Mouse (Mus musculus): ENCODE results near the gene C2cd6.
A peak's percentile ranks its signal among the peaks of the same experiment; 100 is the strongest.

C2cd6 gene

GRCm38 (mm10) chr1:59094705-59095104, at the start of gene C2cd6:
Gene C2cd6 (minus strand): TSS chr1:59094900.
- no peak for DNase-seq (ENCODE audit: low read depth, low spot score)

DNA sequence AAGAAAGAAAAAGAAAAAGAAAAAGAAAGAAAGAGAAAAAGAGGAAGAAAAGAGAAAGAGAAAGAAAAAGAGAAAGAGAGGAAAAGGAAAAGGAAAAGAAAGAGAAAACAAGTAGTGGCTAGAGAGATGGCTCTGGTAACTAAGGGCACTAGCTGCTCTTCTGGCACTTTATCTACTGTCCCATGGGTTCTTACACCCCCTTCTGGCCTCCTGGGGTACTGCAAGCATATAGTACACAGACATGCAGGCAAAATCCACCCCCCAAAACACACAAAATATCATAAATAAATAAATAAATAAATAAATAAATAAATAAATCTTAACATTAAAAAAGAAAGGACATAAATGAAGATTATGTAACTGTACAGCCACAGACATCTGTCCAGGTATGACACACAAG, 48.1 kb upstream of the C2cd6 start:
- DNase-seq (ENCODE audit: low read depth, low spot score) = peak; percentile 51

DNA sequence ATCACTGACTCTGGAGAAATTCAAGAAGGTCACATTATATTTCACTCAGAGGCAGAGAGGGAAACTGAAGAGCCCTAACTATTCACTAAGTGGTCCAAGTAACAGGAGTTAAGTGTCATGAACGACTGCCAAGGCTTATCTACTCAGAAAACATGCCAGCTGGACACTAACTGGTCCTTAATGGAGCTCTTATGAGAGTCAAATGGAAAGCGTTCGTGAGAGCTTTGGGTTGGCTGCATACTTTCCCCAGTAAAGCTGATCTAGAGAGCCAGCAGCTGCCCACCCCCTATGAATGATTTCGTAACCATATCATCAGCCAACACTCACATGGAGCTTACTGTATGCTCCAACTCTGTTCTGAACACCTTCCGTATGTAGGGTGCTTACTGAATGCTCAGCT, 39.7 kb upstream of the C2cd6 start:
- no peak for DNase-seq (ENCODE audit: low read depth, low spot score)

GRCm38 (mm10) chr1:59128879-59129278, 34.2 kb upstream of the C2cd6 start:
- DNase-seq (ENCODE audit: low read depth, low spot score) = no peak

DNA sequence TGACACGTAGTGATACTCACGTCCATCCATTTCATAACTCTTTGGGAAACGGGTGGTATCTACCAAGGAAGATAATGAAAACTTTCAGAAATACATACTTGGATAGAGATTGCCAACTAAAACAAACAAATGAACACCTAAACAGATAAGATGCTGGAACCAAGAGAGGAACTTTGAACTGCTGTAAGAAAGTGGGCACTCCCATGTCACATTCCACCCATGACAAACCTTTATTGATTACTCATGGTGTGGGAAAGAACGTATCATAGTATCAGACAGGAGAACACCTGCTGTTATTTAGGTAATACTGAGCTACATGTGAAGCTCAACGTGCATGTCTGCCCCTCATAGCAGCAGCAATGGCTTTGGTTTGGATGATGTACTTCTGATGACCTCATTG, 30.9 kb upstream of the C2cd6 start:
- no peak for DNase-seq (ENCODE audit: low read depth, low spot score)

GRCm38 (mm10) chr1:59119720-59120457, 25.2 kb upstream of the C2cd6 start, which contains the start of gene Tmem237:
Gene Tmem237 (minus strand): TSS chr1:59120408.
- peak; percentile 73 for DNase-seq (ENCODE audit: low read depth, low spot score)

DNA sequence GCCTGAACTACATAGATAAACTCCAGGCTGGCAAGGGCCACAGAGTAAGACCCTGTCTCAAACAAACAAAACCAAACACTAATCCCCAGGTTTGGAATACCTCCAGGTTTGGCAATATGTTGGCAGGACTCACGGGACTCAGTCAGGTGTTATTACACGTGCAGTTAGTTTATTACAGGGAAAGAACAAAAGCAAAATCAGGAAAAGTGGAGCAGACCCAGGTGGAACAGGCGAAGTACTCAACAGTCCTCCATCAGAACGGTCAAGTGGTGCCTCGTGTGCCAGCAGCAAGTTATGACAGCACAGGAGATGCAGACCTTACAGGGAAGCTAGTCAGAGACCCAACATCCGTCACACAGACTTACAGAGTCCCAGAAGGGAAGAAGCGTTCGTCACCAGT, 15.8 kb upstream of the C2cd6 start:
- no peak for DNase-seq (ENCODE audit: low read depth, low spot score)

DNA sequence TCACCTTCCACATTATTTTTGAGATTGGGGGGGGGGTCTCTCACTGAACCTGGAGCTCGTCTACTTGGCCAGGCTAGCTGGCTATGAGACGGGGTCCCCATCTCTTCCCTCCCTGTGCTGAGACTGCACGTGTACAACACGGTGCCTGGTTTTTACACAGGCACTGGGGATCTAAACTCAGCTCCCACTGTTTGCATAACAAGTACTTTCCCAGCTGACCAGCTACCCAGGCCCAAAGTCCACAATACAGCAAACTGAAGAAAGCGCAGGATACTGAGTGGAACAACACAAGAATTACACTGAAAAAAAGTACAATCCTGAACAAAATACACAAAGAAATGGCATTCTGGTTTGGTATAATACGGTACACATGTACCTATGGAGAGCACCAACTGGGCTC, 7.4 kb upstream of the C2cd6 start:
- DNase-seq (ENCODE audit: low read depth, low spot score) = no peak

- no peak for DNase-seq (ENCODE audit: low read depth, low spot score)
Measured at GRCm38 (mm10) chr1:59101020-59101419, 6.3 kb upstream of the C2cd6 start.

GRCm38 (mm10) chr1:59070867-59071266, 23.8 kb downstream of the C2cd6 start:
- DNase-seq (ENCODE audit: low read depth, low spot score) = no peak

DNA sequence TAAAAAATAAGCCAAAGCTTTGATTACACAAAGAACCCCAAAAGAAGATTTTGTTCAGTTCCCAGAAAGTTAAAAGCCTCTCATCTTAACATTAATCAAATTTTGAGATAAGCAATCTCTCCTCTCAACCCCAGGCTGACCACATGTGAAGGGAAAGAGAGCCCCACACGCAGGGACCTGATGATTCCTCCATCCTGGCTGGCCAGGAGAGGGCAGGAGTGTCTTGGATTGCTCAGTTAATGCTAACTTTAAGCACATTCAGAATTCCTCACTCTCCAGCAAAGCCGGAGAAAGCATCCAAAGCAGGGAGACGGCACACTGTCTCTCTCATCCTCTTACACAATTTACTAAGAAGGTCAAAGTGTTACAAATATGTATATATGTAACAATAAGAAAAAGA, 26.7 kb downstream of the C2cd6 start:
- no peak for DNase-seq (ENCODE audit: low read depth, low spot score)

DNA sequence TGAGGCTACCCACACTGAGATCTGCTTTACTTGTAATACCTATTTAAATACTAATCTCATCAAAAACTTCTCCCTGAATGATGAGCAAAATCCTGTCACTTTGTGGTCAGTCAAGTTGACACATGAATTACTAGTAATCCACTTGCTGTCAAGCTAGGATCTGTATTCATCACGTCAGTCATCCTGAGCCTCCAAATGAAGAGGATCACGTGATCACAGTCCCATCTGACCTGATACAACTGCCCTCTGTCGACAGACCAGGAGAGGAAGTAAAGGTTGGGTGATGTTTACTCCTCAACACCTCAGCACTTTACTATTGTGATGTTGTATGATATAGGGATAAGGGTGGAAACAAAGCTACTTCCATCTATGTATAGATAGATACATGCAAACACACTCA, 31.0 kb downstream of the C2cd6 start:
- no peak for DNase-seq (ENCODE audit: low read depth, low spot score)

- no peak for DNase-seq (ENCODE audit: low read depth, low spot score)
Measured at GRCm38 (mm10) chr1:59056955-59057354, 37.7 kb downstream of the C2cd6 start.

DNA sequence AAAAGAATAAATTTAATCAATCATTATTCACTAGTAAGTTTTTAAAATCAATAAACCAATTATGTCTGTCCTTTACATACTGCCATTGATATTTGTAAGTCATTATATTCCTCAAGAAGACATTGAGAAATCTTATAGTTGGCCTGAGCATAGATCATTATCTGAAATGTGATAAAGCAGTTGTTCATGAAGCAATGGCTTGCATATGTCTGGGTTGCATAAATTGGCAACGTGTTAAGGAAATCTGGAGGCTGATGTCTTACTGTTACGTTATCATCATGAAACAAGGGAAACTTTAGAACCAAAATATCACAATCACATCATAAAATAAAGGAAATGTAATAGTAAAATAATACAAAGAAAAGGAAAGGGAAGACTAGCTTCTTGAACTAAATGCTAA, 43.4 kb downstream of the C2cd6 start:
- DNase-seq (ENCODE audit: low read depth, low spot score) = no peak

- DNase-seq (ENCODE audit: low read depth, low spot score) = no peak
Measured at GRCm38 (mm10) chr1:59037723-59038122, 57.0 kb downstream of the C2cd6 start.

- DNase-seq (ENCODE audit: low read depth, low spot score) = no peak
Measured at GRCm38 (mm10) chr1:59021556-59021955, 73.1 kb downstream of the C2cd6 start.

DNA sequence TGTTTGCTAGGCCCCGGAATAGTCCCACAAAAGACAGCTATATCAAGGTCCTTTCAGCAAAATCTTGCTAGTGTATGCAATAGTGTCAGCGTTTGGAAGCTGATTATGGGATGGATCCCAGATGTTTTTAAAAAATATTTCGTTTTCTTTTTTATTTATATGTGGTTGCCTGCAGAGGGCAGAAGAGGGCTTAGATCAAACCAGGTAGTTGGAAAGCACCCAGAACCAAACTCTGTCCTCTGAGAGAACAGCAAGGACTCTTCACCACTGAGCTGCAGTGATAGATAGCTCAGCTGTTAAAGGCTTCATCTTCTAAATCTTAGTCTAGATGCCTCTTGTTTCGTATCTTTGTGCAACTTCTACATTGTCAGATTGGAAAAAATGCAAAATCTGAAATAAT, 85.5 kb downstream of the C2cd6 start:
- DNase-seq (ENCODE audit: low read depth, low spot score) = no peak

Measured in c-Kit-negative CD71-positive TER-119-positive erythroid progenitor cells, embryonic 14.5 days (primary cell).